Mouse (Mus musculus) liver, embryonic 11.5 days (tissue): ENCODE measurements around the gene Gm21977. TPM values are rescaled to one million over a fixed set of nuclear protein-coding genes. Genes with fewer than 3 reads are reported as not detected.
"Not testable (repeated sequence)": the region's sequence is repeated elsewhere in the genome, so short reads cannot be mapped to it uniquely, and the experiment has no call there.

Experiments used
- ATAC-seq: fragments of 200-750 bp; cut with Nextera tagmentation; replicated peaks from 2 replicates; pipeline ENCODE4 v1.8.0; 2017; ENCODE audit warnings: moderate number of reproducible peaks, mild to moderate bottlenecking, moderate TSS enrichment, moderate library complexity; ENCODE audit not compliant: low FRiP score
- DNase-seq: peaks from one replicate; pipeline ENCODE4 v3.0.0-alpha.2; 2017; ENCODE audit warnings: low spot score
- H3K27ac ChIP-seq: fragments of 300-500 bp; sonication (generic); 2 replicates; pipeline ENCODE4 v1.5.1; 2014; ENCODE audit warnings: mild to moderate bottlenecking, low read depth, low read length, control low read depth
- H3K27me3 ChIP-seq: fragments of 300-500 bp; sonication (generic); replicated peaks from 2 replicates; pipeline ENCODE4 v1.6.1; 2014; ENCODE audit warnings: low read length, mixed read lengths; ENCODE audit not compliant: control insufficient read depth, insufficient read depth
- H3K36me3 ChIP-seq: fragments of 300-500 bp; sonication (generic); 2 replicates; pipeline ENCODE4 v1.6.1; 2014; ENCODE audit warnings: mild to moderate bottlenecking, low read length, moderate library complexity, mixed read lengths; ENCODE audit not compliant: control insufficient read depth, insufficient read depth
- H3K4me1 ChIP-seq: fragments of 300-500 bp; sonication (generic); replicated peaks from 2 replicates; pipeline ENCODE4 v1.6.1; 2014; ENCODE audit warnings: low read length, mixed read lengths; ENCODE audit not compliant: control insufficient read depth, insufficient read depth
- H3K4me2 ChIP-seq: fragments of 300-500 bp; sonication (generic); 2 replicates; pipeline ENCODE4 v1.6.1; 2014; ENCODE audit warnings: mild to moderate bottlenecking, control low read depth, moderate library complexity
- H3K4me3 ChIP-seq: fragments of 300-500 bp; sonication (generic); 2 replicates; pipeline ENCODE4 v1.5.1; 2014; ENCODE audit warnings: low read depth, low read length, control low read depth
- H3K9ac ChIP-seq: fragments of 300-500 bp; sonication (generic); 2 replicates; pipeline ENCODE4 v1.6.1; 2014; ENCODE audit warnings: low read depth, low read length, control low read depth
- H3K9me3 ChIP-seq: fragments of 300-500 bp; sonication (generic); 2 replicates; pipeline ENCODE4 v1.6.1; 2016; ENCODE audit warnings: low read length, inconsistent platforms, mixed read lengths; ENCODE audit not compliant: control insufficient read depth
- WGBS: fragments of 180-500 bp; shearing (Covaris S2); extraction: QIAGEN DNeasy Blood & Tissue Kit; methylation state at CpG from one replicate; pipeline ENCODE4 v1.1.7; 2014; 5-methylcytosine and 5-hydroxymethylcytosine counted together
- polyA plus RNA-seq: library from polyadenylated mRNA; unstranded; fragments of >200 nt; fragmentation: Nextera tagmentation; extraction: Ambion mirVana; gene quantifications from 2 replicates; pipeline ENCODE4 v1.2.1, GENCODE M21; 2014

Gene Gm21977
- polyA plus RNA-seq, result not detected in 2 replicates

- not testable (repeated sequence) for H3K4me3 ChIP-seq, H3K9ac ChIP-seq, DNase-seq, H3K36me3 ChIP-seq, H3K4me2 ChIP-seq, H3K27me3 ChIP-seq, H3K4me1 ChIP-seq, ATAC-seq, H3K27ac ChIP-seq, H3K9me3 ChIP-seq
- no CpG with 5 or more reads among the region's 3 CpGs for WGBS
These were observed at the start of gene Gm21977 for GRCm38 (mm10) chr14:42853377-42853776. TSS of gene Gm21977 (minus strand) at chr14:42853477.

Other genes starting within 250 kb of the Gm21977 start
- not detected in 2 replicates for gene Gm3633, start 211.6 kb downstream of the Gm21977 start, polyA plus RNA-seq
- gene Gm10378, start 197.5 kb downstream of the Gm21977 start, polyA plus RNA-seq, result not detected in 2 replicates
- gene Gm3015, start 84.7 kb downstream of the Gm21977 start, polyA plus RNA-seq, result not detected in 2 replicates
- gene Gm10377, start 55.5 kb downstream of the Gm21977 start, polyA plus RNA-seq, result not detected in 2 replicates
- gene Gm8082, start 140.1 kb upstream of the Gm21977 start, polyA plus RNA-seq, result not detected in 2 replicates
- gene Gm10376, start 162.2 kb upstream of the Gm21977 start, polyA plus RNA-seq, result not detected in 2 replicates
- not detected in 2 replicates for gene Gm8094, start 223.2 kb upstream of the Gm21977 start, polyA plus RNA-seq
- gene Gm8104, start 247.1 kb upstream of the Gm21977 start, polyA plus RNA-seq, result not detected in 2 replicates